Mouse (Mus musculus) telencephalon, adult 2 months (tissue): ENCODE results near the gene Gpatch3.

Source experiments
- DNase-seq: peaks from one replicate; pipeline ENCODE4 v3.0.0-alpha.2; 2011; ENCODE audit warnings: low read depth, low spot score

Gene Gpatch3

GRCm38 (mm10) chr4:133574070-133574842 lies at the start of gene Gpatch3:
TSS of gene Gpatch3 (plus strand) at chr4:133574745.
- DNase-seq: peak; percentile 85

- no peak for DNase-seq
Measured at GRCm38 (mm10) chr4:133527788-133528187, 46.8 kb upstream of the Gpatch3 start.

- DNase-seq: no peak
Measured at GRCm38 (mm10) chr4:133532777-133533176, 41.8 kb upstream of the Gpatch3 start.

- no peak for DNase-seq
Measured at GRCm38 (mm10) chr4:133536081-133536480, 38.5 kb upstream of the Gpatch3 start.

GRCm38 (mm10) chr4:133536652-133537051 lies 37.9 kb upstream of the Gpatch3 start:
- DNase-seq: no peak

- peak; percentile 93 for DNase-seq
Measured at GRCm38 (mm10) chr4:133545272-133546231, 29.0 kb upstream of the Gpatch3 start, which contains the start of gene Nudc. TSS of gene Nudc (minus strand) at chr4:133545996.

GRCm38 (mm10) chr4:133552029-133552428 lies 22.5 kb upstream of the Gpatch3 start:
- no peak for DNase-seq

GRCm38 (mm10) chr4:133552768-133553447 lies 21.6 kb upstream of the Gpatch3 start, which contains the start of gene Nr0b2:
TSS of gene Nr0b2 (plus strand) at chr4:133553376.
- DNase-seq: no peak

GRCm38 (mm10) chr4:133553448-133554330 lies 20.9 kb upstream of the Gpatch3 start:
- no peak for DNase-seq

- no peak for DNase-seq
Measured at GRCm38 (mm10) chr4:133557041-133557717, 17.4 kb upstream of the Gpatch3 start.

GRCm38 (mm10) chr4:133559846-133560245 lies 14.7 kb upstream of the Gpatch3 start:
- DNase-seq: no peak

- DNase-seq: no peak
Measured at GRCm38 (mm10) chr4:133561622-133562021, 12.9 kb upstream of the Gpatch3 start.

GRCm38 (mm10) chr4:133563123-133563571 lies 11.4 kb upstream of the Gpatch3 start:
- no peak for DNase-seq

- no peak for DNase-seq
Measured at GRCm38 (mm10) chr4:133567251-133567650, 7.3 kb upstream of the Gpatch3 start.

GRCm38 (mm10) chr4:133569291-133570065 lies 5.1 kb upstream of the Gpatch3 start:
- DNase-seq: no peak

- DNase-seq: no peak
Measured at GRCm38 (mm10) chr4:133570066-133570466, 4.5 kb upstream of the Gpatch3 start.

GRCm38 (mm10) chr4:133574843-133575202 lies 278 bp downstream of the Gpatch3 start:
- no peak for DNase-seq

- DNase-seq: no peak
Measured at GRCm38 (mm10) chr4:133577983-133578382, 3.4 kb downstream of the Gpatch3 start.

- no peak for DNase-seq
Measured at GRCm38 (mm10) chr4:133583690-133584058, 9.1 kb downstream of the Gpatch3 start.
